Mouse (Mus musculus) large intestine, adult 2 months (tissue): Measurements from ENCODE around the gene Siae. TPM values are rescaled to one million over a fixed set of nuclear protein-coding genes. Genes with fewer than 3 reads are reported as not detected.
A peak's percentile ranks its signal among the peaks of the same experiment; 100 is the strongest.

Experiments
- DNase-seq: peaks from one replicate; pipeline ENCODE4 v3.0.0-alpha.2; 2012; ENCODE audit warnings: low read depth, low spot score
- WGBS: fragments of 180-500 bp; shearing (Covaris S2); methylation state at CpG from one replicate; pipeline ENCODE4 v1.1.7; 2018; 5-methylcytosine and 5-hydroxymethylcytosine counted together
- polyA plus RNA-seq: library from polyadenylated mRNA; depleted of rRNA; stranded (reverse); fragments of >200 nt; gene quantifications from 2 replicates; pipeline ENCODE4 v1.2.3, GENCODE M21; 2012; rRNA removed

The Siae gene
- polyA plus RNA-seq = 7.7 and 15.0 TPM in 2 replicates

DNA sequence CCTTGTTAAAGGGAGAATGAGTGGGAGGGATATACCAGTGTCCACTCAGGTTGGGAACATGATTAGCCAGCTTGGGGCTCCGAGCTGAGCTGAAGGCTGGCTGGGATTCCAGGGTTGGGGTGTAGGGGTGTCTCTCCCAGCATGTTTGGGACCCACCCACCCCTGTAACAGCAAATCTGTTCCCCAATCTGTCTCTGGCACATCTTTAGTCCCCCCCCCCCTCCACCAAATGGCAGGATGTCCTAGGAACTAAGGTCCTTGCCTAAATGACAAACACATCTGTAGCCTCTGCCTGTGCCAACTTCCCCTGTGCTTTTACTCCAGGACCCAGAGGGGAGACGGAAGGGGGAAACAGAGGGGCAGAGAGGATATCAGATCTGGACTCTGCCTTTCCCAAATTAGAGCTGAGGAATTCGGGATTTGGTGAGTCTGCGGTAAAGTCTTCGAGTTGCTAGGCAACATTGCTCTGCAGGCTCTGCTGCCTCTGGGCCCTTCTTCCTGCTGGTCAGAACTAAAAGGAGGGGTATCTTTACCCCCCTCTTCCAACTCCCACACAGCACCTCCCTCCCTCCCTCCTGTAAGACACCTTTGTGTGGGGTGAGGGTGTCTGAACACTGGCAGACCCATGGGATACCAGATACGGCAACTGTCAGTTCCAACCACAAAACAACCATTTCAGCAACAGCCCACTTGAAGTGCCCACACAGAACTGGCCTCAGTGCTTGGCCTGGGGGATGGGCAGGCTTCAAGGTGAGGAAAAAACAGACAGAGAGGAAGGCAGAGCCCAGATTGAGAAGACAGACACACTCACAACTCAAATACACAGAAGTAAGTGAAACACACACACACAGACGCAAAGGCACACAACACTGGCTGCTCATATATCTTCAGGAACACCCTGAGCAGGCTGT is at the start of gene Siae:
Siae (plus strand) TSS at position 861 of the 911 bp plus-strand sequence.
- 40% methylated on average over 7 of the region's 7 CpGs for WGBS
- DNase-seq = no peak

DNA sequence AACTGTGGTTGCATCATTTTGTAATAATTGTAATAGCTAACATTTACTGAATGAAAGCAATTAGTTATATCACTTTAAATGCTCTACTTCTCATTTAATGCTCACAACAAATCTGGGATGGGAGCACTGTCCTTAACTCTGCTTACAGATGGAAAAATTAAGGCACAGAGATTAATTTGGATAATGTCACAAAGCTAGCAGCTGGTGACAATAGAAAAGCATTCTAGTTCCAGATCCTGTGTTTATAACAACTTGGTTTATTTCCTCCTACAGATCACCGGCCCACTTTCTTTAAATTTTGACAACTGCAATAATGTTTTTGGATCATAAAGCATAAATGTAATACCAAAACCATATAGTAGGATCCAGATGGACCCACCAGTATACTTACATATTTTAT is 49.5 kb upstream of the Siae start:
- 62% methylated on average over 1 of the region's 1 CpGs for WGBS
- DNase-seq = no peak

DNA sequence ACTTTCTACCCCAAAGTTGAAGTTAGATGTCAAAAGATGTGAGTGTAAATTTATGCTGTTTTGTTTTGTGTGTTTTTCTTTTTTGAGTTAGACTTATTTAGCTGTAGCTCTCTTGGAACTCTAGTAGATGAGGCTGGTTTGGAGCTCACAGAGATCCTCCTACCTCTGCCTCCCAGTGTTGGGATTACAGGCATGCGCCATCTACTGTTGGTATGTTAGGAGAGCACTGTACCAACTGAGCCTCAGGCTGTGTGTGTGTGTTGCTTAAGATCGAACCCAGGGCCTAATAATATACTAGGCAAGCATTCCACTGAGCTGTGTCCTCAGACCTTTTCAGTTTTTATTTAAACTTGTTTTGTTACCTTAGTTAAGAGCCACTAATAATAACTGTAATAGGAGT is 43.4 kb upstream of the Siae start:
- no peak for DNase-seq
- 93% methylated on average over 2 of the region's 2 CpGs for WGBS

DNA sequence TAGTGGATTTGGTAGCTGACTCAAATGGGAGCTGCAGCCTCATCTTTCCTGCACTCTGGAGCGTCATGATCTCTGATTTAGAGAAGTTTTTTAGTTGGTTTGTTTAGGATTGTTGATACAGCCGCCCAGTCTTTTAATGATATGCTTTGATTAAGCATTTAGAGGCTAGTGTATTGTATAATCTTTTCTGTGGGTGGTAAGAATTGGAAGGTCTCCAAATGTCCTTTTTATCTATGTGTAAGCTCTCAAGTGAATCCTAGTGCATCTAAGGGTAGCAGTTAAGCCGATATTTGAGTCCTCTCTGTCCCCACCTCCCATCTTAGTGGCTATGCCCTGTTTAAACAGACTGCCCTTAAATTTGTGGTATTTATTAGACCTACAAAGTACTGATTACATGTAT is 41.0 kb upstream of the Siae start:
- 65% methylated on average over 3 of the region's 3 CpGs for WGBS
- no peak for DNase-seq

DNA sequence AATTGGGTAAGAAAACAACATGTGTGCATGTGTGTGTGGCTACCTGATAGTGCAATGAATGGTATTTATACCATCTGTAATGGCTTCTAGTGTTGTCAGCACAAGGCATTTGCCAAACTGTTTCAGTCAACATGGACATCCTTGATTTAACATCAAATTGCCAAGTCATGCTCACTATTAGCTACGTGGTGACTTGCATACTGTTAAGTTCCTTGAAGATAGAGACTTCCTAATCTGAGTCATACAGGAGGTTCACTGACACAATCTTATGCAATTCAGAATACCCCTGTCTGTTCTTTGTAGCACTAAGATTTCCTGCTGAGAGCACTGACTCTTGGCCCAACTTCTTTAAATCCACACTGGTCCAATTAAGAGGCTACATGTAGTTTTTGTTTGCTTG is 38.0 kb upstream of the Siae start:
- DNase-seq = no peak
- 54% methylated on average over 1 of the region's 1 CpGs for WGBS

DNA sequence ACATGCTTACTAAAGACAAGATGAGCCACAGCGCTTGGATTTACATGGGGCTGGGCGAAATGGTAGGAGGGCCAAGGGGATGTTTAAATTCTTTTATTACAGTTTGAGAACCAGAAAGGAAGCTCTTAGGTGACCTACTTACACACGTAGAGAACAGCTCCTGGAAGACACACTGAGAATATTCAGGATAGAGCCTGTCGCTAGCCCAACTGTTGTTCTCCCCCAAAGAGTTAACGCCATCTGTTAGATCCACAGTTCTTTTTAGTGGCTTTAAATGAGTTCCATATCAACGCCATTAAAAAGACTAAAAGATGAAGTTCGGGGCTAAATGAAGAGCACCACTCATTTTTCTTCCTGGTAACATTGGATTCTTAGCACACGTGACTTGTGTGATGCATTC is 36.5 kb upstream of the Siae start:
- DNase-seq = no peak
- WGBS = 92% methylated on average over 8 of the region's 8 CpGs

DNA sequence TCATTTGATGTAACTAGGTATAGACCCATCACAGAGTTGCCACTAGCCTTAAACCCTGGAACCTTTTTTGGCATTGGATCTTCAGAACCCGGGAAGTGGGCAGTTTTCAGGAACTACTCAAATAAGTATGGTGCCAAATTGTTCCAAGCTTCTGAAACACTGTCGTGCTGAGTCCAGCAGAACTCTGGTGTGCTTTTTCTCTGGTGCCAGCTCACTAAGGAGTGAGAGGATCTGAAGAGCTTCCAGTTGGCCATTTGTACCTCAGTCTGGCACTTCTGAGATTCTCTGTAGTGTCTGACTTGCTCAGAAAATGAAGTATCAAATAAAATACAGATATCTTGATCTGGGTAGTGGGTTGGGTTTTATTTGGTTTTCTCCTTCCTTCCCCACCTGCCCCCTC is 35.5 kb upstream of the Siae start:
- no peak for DNase-seq
- 80% methylated on average over 2 of the region's 2 CpGs for WGBS

DNA sequence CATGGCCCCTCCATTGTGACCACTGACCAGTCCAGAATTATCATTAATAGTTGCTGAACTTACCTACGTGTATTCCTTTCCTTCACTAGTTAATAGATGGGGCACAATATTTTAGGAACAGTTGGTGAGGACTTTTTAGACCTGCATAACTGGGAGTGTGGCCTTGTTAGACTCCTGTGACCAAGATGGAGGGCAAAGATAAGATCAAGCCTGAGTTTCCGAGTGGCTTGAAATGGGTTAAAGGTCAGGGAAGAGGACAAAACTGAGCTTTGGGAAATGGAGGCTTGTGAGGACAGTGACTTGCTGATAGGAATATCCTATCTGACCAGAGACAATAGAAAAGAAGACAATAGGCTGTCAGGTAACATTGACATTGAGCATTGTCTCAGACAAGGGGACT is 30.0 kb upstream of the Siae start:
- DNase-seq = no peak
- WGBS = 92% methylated on average over 2 of the region's 2 CpGs

DNA sequence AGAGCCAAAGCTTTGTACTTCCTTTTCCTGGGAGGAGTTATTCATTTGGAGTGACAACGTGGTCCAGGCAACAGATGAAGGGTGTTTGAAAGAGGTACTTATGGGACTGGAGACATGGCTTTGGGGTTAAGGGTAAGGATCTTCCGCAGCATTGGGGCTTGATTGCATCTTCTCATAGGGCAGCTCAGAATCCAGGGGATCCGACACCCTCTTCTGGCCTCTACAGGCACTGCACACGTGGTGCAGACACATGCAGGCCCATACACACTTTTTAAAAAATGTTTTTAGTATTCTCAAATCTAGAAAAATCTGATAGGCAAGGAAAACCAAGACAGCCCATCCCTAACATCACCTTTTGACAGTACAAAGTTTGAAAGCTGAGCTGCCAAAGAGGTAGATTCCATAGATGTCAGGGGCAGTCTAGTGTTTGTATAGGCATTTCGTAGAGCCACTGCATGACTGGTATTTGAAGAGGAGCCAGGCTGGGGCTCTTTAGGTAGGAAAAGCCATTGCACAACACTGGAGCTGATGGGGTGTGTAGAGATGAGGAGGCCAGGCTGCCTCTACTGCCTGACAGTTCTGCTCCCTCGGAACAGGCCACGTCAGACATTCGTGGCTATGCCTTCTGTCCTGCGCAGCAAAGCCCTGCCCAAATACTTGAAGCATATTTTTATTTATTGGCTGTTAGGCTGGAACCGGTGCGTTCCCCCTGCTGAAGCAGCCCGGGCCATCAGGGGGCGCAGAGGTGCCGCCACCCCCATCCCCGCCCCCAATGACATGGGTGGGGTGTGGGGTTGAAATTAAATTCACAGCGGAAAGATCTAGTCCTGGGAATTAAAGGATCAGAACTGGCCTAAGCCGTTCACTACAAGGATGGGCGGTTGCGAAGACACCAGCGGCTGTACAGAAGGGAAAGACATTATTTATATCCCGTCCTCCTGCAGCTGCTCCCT is 28.8 kb upstream of the Siae start:
- DNase-seq = no peak
- 50% methylated on average over 21 of the region's 21 CpGs for WGBS

DNA sequence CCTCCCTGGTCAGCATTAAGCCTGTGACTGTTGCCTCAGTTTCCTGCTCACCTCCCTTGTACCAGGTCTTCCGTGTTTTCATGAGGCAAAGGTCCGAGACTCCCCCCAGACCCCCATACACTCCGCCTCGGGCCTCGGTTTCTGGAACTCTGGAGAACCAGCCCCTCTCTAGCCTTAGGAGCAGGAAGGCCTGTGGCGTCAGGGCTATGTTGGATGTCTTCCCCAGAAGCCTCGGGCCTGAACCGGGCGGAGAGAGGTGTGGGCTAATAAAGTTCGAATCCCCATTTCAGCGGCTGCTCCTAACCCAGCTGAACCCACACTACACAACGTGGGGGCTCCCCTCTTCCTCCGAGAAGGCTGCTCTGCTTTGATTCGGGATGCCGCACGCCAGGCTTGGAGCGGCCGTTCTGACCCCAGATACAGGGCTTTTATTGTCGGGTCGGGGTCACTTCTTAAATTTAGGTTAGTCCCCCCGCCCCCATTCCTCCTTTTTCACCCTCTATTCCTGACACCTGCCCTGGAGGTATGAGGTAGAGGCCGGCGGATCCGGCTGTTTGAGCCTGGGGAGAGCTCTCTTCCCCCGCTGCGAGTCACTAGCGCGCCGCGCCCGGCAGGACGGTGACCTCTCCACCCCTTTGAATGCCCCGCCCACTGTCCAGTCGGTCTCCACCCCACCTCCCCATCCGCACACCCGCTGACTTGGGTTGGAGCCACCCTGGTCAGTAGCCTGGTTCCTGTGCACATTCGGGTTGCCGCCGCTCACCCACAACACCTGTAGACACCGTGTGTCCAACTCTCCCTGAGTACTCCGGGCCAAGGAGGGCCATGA is 27.9 kb upstream of the Siae start, which contains the start of gene Esam:
Esam (plus strand) TSS at position 683 of the 829 bp plus-strand sequence.
- WGBS = 21% methylated on average over 41 of the region's 41 CpGs

DNA sequence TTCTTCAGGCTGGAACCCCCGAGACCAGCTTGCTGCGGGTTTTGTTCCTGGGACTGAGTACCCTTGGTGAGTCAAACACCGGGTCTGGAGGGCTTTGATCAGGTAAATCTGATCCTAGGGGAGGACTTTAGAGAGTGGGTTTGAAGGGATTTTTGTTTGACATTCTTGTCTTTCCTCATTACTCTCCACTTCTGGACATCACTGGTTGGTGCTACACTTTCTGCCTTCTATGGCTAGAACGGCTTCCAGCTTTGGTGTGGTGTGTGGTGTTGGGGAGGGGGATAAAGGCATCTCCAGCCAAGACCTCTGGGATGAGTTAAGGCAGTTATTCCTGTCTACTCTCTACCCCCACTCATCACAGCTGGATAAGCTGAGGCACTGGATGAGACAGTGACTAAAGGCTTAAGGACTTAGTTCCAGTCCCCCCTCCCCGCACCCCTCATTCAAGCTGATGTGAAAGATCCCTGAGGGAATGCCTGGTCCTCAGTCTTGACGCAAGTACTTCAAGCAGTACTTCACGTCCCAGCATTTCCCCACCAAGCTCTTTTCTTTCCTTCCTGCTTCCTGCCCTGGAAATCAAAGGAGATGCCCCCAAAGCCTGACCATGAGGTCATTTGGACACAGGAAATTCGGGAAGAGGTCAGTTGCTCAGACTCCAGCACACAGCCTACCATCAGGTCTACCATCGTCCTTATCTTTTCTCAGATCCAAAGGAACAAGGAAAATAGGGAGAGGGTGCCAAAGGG is 27.1 kb upstream of the Siae start:
- DNase-seq = no peak
- WGBS = 61% methylated on average over 9 of the region's 9 CpGs

More for the DNA sequence above, 27.9 kb upstream of the Siae start, which contains the start of gene Esam:
- DNase-seq = no peak

DNA sequence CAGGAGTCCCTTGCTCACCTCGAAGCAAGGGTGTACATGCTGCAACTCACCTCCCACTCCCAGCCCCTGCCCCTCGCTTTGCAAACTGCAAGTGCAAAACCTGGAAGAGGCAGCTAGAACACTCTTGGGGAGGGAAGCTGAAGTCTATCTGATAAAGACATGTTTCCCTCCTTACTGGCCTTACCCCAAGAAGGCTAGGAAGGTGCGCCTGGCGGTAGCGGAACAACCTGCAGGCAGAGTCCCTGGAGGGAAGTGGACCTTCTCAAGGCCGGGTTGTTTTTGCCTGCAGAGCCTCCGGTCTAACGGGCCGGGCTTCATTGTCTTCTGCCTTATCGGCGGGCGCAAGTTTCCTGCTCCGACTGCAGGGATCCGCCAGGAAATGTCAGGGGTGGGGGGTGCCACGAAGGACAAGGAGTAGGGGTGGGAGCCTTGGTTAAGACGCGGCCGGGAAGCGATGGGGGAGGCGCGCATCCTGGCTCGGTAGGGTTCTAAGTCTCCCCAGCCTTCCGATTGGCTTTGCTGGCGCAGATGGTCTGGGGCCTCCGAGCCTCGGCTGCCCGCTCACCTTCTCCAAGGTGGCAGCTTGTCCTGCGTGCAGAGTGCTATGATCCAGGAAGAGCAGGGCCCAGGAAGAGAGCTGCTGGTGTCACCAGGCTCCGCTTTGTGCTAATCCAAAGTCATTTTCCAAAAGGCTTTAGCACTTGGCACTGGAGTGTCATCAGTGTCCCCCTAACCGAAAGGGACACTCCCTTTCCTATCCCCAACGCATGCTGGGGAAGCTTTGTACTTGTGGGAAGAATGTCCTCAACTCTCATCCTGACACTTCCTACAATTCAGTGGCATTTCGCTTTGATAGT is 25.2 kb upstream of the Siae start:
- DNase-seq = no peak
- 9% methylated on average over 32 of the region's 32 CpGs for WGBS

DNA sequence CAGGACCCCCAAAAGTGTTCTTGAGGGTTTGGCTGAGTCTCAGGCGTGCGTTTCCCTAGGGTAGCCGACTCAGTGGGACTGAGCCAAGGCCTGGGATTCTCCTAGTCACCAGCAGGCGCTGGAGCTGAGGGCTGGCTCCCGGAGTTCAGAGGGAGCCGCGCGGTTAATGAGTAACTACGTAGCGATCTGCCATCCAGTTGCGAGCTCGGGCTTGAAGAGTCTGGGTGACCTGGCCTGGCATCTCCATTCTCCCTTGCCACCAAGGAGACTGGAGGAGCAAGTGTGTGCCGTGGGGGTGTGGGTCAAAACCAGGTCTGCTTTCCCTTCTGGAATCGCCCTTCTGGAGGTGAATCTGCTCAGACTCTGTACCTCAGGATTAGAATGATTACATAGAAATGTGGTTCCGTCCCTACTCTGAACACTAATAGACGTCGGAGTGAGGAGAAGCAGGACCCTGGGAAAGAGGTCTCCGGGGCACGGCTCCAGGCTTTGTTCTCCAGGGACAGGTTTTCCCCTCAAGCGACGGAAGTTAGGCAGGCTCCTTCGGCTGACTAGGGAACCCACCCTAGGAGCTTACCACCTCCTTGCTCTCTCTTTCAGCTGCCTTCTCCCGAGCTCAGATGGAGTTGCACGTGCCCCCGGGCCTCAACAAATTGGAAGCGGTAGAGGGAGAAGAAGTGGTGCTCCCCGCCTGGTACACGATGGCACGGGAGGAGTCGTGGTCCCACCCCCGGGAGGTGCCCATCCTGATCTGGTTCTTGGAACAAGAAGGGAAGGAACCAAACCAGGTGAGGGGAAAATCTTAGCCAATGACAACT is 24.4 kb upstream of the Siae start:
- 4% methylated on average over 31 of the region's 31 CpGs for WGBS
- DNase-seq = peak; percentile 83

DNA sequence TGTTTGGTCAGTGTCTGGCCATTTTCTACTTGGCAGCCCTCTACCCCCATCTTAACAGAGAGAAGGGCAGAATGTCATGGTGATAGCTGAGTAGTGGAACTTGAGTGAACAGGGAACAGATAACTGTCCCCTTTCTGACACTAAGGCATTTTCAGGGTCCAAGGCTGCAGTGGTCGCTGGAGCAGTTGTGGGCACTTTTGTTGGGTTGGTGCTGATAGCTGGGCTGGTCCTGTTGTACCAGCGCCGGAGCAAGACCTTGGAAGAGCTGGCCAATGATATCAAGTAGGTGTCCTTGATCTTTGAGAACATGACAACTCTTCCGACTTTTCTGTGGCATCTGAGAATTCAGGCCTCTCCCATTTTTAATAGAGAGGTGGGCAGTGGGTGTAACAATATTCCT is 18.6 kb upstream of the Siae start:
- 75% methylated on average over 4 of the region's 4 CpGs for WGBS
- no peak for DNase-seq

DNA sequence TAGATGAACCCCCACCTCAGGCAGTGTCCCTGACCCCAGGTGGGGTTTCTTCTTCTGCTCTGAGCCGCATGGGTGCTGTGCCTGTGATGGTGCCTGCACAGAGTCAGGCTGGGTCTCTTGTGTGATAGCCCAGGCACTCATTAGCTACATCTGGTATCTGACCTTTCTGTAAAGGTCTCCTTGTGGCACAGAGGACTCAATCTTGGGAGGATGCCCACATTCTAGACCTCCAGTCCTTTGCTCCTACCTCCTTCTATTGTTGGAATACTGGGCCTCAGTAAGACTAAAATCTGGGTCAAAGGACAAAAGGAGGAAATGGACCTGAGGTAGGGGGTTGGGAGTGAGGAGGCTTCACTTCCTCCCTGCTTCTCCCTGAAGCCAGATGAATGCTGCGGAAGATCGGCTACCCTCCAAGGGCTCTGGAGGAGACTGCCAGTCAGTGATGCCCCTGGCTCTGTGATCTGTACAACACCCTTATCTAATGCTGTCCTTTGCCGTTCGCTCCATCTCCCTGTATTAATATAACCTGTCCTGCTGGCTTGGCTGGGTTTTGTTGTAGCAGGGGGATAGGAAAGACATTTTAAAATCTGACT is 17.7 kb upstream of the Siae start:
- no peak for DNase-seq
- 91% methylated on average over 5 of the region's 5 CpGs for WGBS

DNA sequence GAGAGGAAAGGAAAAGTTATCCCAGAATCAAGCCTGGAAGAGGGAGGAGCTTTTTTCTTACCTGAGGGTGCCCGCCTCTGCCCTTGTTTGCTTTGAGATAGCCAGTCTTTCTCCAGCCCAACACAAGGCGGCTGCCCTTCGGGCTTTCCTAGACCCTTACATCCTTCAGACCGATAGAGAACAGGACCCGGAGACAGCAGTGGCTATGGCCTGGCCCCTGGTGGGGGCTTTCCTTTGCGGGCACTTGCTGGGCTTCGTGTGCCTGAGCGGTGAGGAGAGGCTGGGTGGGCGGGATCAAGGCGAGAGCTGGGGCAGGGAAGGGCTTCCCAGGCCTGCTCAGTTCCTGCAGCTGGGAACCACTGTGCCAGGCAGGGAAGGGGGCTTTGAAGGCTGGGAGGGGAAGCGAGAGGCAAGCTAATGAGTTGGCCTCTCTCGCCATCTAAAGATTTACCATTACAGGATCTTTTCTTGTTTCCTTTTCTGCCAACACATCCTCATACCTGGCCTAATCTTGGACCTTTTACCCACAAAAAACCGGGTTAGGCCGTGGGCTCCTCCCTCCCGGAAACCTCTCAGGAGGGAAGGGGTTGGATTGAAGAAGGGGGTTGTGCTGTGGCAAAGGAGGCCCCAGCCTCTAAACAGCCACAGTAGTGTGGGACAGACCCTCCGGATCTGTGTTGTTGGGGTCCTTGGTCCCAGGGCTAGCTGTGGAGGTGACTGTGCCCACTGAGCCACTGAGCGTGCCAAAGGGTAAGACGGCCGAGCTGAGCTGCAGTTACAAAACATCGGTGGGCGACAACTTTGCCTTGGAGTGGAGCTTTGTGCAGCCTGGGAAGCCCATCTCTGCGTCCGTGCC is 16.1 kb upstream of the Siae start, which contains the start of gene Vsig2:
Vsig2 (plus strand) TSS at position 86 of the 856 bp plus-strand sequence.
- 47% methylated on average over 23 of the region's 23 CpGs for WGBS
- DNase-seq = no peak
